In the genomic region with DNA sequence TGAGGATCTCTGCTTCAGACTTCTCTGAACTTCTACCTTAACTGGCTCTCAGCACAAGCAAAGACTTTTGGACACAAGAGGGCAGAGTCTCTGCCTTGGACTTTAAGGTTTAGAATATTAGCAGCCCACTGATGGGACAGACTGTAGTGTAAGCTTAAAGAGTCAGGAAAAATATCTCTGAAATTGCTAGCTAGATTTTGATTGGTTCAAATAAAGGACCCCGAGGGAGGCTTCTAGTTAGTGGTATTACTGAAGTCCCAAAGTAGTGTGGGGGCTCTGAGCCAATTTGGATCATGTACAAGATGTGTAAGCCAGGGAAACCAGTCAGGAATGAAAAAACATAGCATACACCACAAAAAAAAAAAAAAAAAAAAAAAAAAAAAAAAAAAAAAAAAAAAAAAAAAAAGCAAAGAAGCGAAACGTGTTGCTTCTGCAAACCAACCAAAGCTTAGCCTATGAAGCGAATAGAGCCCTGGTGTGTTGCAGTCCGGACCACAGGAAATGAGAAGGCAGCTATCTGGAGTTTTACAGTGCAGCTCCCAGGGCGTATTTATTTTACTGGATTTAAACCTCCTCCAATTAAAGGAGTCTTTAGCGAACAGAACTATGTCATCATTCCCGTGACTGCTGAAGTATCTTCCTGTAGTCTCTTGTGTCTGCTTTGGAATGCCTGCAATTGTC, we compare ENCODE assay signal across 13 mouse cellular contexts.
DNase-seq lines count a peak whose midpoint lies in the region; ATAC-seq and TF ChIP-seq lines count a peak whose summit lies in the region.
"Had no signal": no experiment of that assay in that cellular context is flagged by ENCODE, and none has a peak within 500 bp of the region (broad histone marks: within the 10 kb centered on the region; RNA-seq: fewer than 3 reads in every experiment).

No protein-coding gene starts in this region.

- WGBS in embryonic facial prominence, embryonic 12.5 days, result 69% methylated on average over 8 of the region's 8 CpGs
- 77% methylated on average over 8 of the region's 8 CpGs for WGBS in embryonic facial prominence, embryonic 10.5 days
- 34% methylated on average over 8 of the region's 8 CpGs for WGBS in kidney, embryonic 14.5 days
- WGBS in limb, embryonic 14.5 days, result 18% methylated on average over 8 of the region's 8 CpGs

- DNase-seq in embryonic facial prominence, embryonic 10.5 days (ENCODE audit: low spot score), result no peak
- no peak for DNase-seq in kidney, adult 8-10 months
- no peak for DNase-seq in ES-E14 (ENCODE audit: low read depth, low spot score)
- DNase-seq in limb, embryonic 14.5 days (ENCODE audit: low spot score), result peak; percentile 84
- no peak for DNase-seq in spleen, postnatal 14 days (ENCODE audit: low spot score in 2 of 2)
- DNase-seq in spleen, adult 12 weeks (ENCODE audit: low spot score), result no peak
- DNase-seq: B cell, adult 2 months; cerebellum, adult 2 months had no signal

- no peak for TF ChIP-seq POLR2A in limb, embryonic 14.5 days (IDR thresholded peaks at IDR 0.05; ENCODE audit: borderline replicate concordance, extremely low read depth, insufficient read depth, insufficient read length)

- no peaks in the 10 kb centered on the region for H3K9me3 ChIP-seq in embryonic facial prominence, embryonic 12.5 days
- no peaks in the 10 kb centered on the region for H3K9me3 ChIP-seq in embryonic facial prominence, embryonic 10.5 days
- H3K9me3 ChIP-seq in kidney, embryonic 14.5 days (ENCODE audit: control insufficient read depth, low read length), result no peaks in the 10 kb centered on the region
- no peaks in the 10 kb centered on the region for H3K9me3 ChIP-seq in ES-E14 (ENCODE audit: control insufficient read depth, insufficient read depth, low read depth, low read length)
- H3K9me3 ChIP-seq in limb, embryonic 14.5 days (ENCODE audit: control insufficient read depth, low read length), result no peaks in the 10 kb centered on the region
- H3K9me3 ChIP-seq: forebrain, embryonic 13.5 days; midbrain, embryonic 12.5 days had no signal

- 0 out of 2 replicates have a peak overlapping the region, but pooled peaks have one; percentile 5 for H3K27ac ChIP-seq in embryonic facial prominence, embryonic 12.5 days
- H3K27ac ChIP-seq in embryonic facial prominence, embryonic 10.5 days (replicated peaks), result no peak overlapping the region
- peak overlapping the region; percentile 67; the same call in 1 of the 2 replicates for H3K27ac ChIP-seq in kidney, embryonic 14.5 days (ENCODE audit: low read depth, low read length)
- H3K27ac ChIP-seq in ES-E14 (ENCODE audit: insufficient read depth, low read depth, low read length, poor library complexity, severe bottlenecking), result no peak overlapping the region
- no peak overlapping the region for H3K27ac ChIP-seq in limb, embryonic 14.5 days (replicated peaks; ENCODE audit: low read depth, low read length)
- H3K27ac ChIP-seq: forebrain, embryonic 13.5 days; midbrain, embryonic 12.5 days had no signal

- H3K4me3 ChIP-seq in embryonic facial prominence, embryonic 12.5 days, result no peak overlapping the region
- H3K4me3 ChIP-seq in embryonic facial prominence, embryonic 10.5 days, result no peak overlapping the region
- no peak overlapping the region for H3K4me3 ChIP-seq in kidney, embryonic 14.5 days (ENCODE audit: low read length)
- H3K4me3 ChIP-seq in ES-E14 (ENCODE audit: insufficient read depth in 1 of 2, low read depth in 1 of 2, low read length in 2 of 2, poor library complexity in 1 of 2, severe bottlenecking in 1 of 2), result no peak overlapping the region
- no peak overlapping the region for H3K4me3 ChIP-seq in limb, embryonic 14.5 days (replicated peaks; ENCODE audit: low read length)
- H3K4me3 ChIP-seq: forebrain, embryonic 13.5 days; midbrain, embryonic 12.5 days had no signal

- H3K36me3 ChIP-seq in embryonic facial prominence, embryonic 12.5 days, result no peaks in the 10 kb centered on the region
- no peaks in the 10 kb centered on the region for H3K36me3 ChIP-seq in embryonic facial prominence, embryonic 10.5 days (replicated peaks)
- H3K36me3 ChIP-seq in kidney, embryonic 14.5 days (ENCODE audit: control insufficient read depth, insufficient read depth, low read length), result no peaks in the 10 kb centered on the region
- H3K36me3 ChIP-seq in ES-E14 (ENCODE audit: control insufficient read depth, insufficient read depth, low read length, poor library complexity, severe bottlenecking), result no peaks in the 10 kb centered on the region
- H3K36me3 ChIP-seq in limb, embryonic 14.5 days (ENCODE audit: control insufficient read depth, insufficient read depth, low read length), result no peaks in the 10 kb centered on the region; the same call in 1 of the 2 replicates
- H3K36me3 ChIP-seq: midbrain, embryonic 12.5 days had no signal

- no peak overlapping the region for H3K4me2 ChIP-seq in embryonic facial prominence, embryonic 12.5 days (replicated peaks)
- no peak overlapping the region; the same call in 1 of the 2 replicates for H3K4me2 ChIP-seq in kidney, embryonic 14.5 days (replicated peaks; ENCODE audit: low read depth, low read length)
- peak overlapping the region; percentile 19; the same call in 1 of the 2 replicates for H3K4me2 ChIP-seq in limb, embryonic 14.5 days (replicated peaks; ENCODE audit: low read depth, low read length, severe bottlenecking)
- H3K4me2 ChIP-seq: forebrain, embryonic 13.5 days; midbrain, embryonic 12.5 days had no signal

- 0 out of 2 replicates have a peak, but pooled peaks cover 8% of the 10 kb centered on the region for H3K4me1 ChIP-seq in embryonic facial prominence, embryonic 12.5 days
- peaks cover 15% of the 10 kb centered on the region for H3K4me1 ChIP-seq in embryonic facial prominence, embryonic 10.5 days
- peaks cover 26% of the 10 kb centered on the region; the same call in 1 of the 2 replicates for H3K4me1 ChIP-seq in kidney, embryonic 14.5 days (ENCODE audit: control insufficient read depth, insufficient read depth, low read length)
- no peaks in the 10 kb centered on the region for H3K4me1 ChIP-seq in ES-E14 (ENCODE audit: control insufficient read depth in 2 of 2, insufficient read depth in 2 of 2, low read length in 2 of 2, poor library complexity in 1 of 2)
- peaks cover 16% of the 10 kb centered on the region for H3K4me1 ChIP-seq in limb, embryonic 14.5 days (ENCODE audit: control insufficient read depth, insufficient read depth, low read length)

- no peak overlapping the region for H3K9ac ChIP-seq in embryonic facial prominence, embryonic 12.5 days
- no peak overlapping the region for H3K9ac ChIP-seq in kidney, embryonic 14.5 days (ENCODE audit: low read depth, low read length)
- H3K9ac ChIP-seq in ES-E14 (ENCODE audit: insufficient read depth, low read depth, low read length, poor library complexity, severe bottlenecking), result no peak overlapping the region
- no peak overlapping the region for H3K9ac ChIP-seq in limb, embryonic 14.5 days (ENCODE audit: low read depth, low read length, severe bottlenecking)
- H3K9ac ChIP-seq: forebrain, embryonic 13.5 days; midbrain, embryonic 12.5 days had no signal

- no peak for ATAC-seq in embryonic facial prominence, embryonic 12.5 days (ENCODE audit: insufficient number of reproducible peaks, insufficient read depth, low FRiP score, low TSS enrichment)
- ATAC-seq in kidney, embryonic 14.5 days (ENCODE audit: low FRiP score, low TSS enrichment), result no peak
- peak; percentile 77 for ATAC-seq in limb, embryonic 14.5 days (ENCODE audit: low FRiP score, low read depth)
- ATAC-seq: activated CD4-positive, CD25-positive, alpha-beta regulatory T cell, adult 4 months; forebrain, embryonic 13.5 days had no signal

- no peaks in the 10 kb centered on the region for H3K27me3 ChIP-seq in embryonic facial prominence, embryonic 12.5 days
- H3K27me3 ChIP-seq in embryonic facial prominence, embryonic 10.5 days (replicated peaks; ENCODE audit: low read depth, poor library complexity, severe bottlenecking), result no peaks in the 10 kb centered on the region
- no peaks in the 10 kb centered on the region for H3K27me3 ChIP-seq in kidney, embryonic 14.5 days (ENCODE audit: control insufficient read depth, insufficient read depth, low read length)
- H3K27me3 ChIP-seq in limb, embryonic 14.5 days (ENCODE audit: control insufficient read depth, insufficient read depth, low read length), result no peaks in the 10 kb centered on the region
- H3K27me3 ChIP-seq: forebrain, embryonic 13.5 days; midbrain, embryonic 12.5 days had no signal

- in situ Hi-C loops in ES-E14 (cut with MboI; ENCODE audit: low sequenced_read_pairs in 2 of 2, unreplicated experiment in 2 of 2), result no loop called here

TF ChIP-seq in ES-E14, 5 proteins besides CTCF, POLR2A, EP300 and RAD21:
- peak; percentile 71 for TF ChIP-seq ZNF384 (IDR thresholded peaks at IDR 0.05; ENCODE audit: low read depth, low read length)
- no peak for TF ChIP-seq MAFK (IDR thresholded peaks at IDR 0.05; ENCODE audit: insufficient read depth, low read depth, low read length)
TF ChIP-seq in ES-E14: peak in this region for 1.

Comparison
In these comparisons a context has a peak if more than half of its experiments do, and no peak if none do; other contexts are left out.
1. H3K27ac ChIP-seq: peak in embryonic facial prominence, embryonic 12.5 days (single experiment) and kidney, embryonic 14.5 days (single experiment); none in embryonic facial prominence, embryonic 10.5 days (single experiment), ES-E14 (single experiment) and limb, embryonic 14.5 days (single experiment).